Mouse (Mus musculus) spleen, adult 2 months (tissue): Measurements from ENCODE around the gene Jmy.

Experiments used
- CTCF ChIP-seq: fragments of 200-500 bp; IDR thresholded peaks from 2 replicates; pipeline ENCODE4 v1.5.1; 2011; ENCODE audit warnings: mild to moderate bottlenecking, inconsistent platforms; ENCODE audit not compliant: insufficient read depth, insufficient read length, insufficient replicate concordance; ENCODE audit errors: extremely low read depth
- POLR2A ChIP-seq: fragments of 200-500 bp; IDR thresholded peaks from 2 replicates; pipeline ENCODE4 v1.6.1; 2011; ENCODE audit warnings: low read depth, low read length, inconsistent platforms

GRCm38 (mm10) chr13:93458616-93459015 lies 41.0 kb downstream of the Jmy start:
- TF ChIP-seq CTCF = no peak
- TF ChIP-seq POLR2A = no peak
